Mouse (Mus musculus) megakaryocyte-erythroid progenitor cell, adult 5-6 weeks (primary cell): ENCODE results near the gene Prickle4. TPM values are rescaled to one million over a fixed set of nuclear protein-coding genes. Genes with fewer than 3 reads are reported as not detected.
"Not testable (repeated sequence)": the region's sequence is repeated elsewhere in the genome, so short reads cannot be mapped to it uniquely, and the experiment has no call there.

Source experiments
- ATAC-seq: replicated peaks from 2 replicates; pipeline ENCODE4 v1.8.0; 2016; ENCODE audit warnings: mild to moderate bottlenecking, inconsistent platforms; ENCODE audit not compliant: severe bottlenecking, poor library complexity, low FRiP score, low TSS enrichment
- total RNA-seq, 2 experiments: library from RNA; stranded (forward) in 1 of 2; stranded (reverse) in 1 of 2; fragments of 200-1000, 215-1000 nt in 1 of 2; fragments of >200 nt in 1 of 2; fragmentation: Nextera tagmentation in 1 of 2; gene quantifications; 2 replicates each; pipeline ENCODE4 v1.2.3; 2014 to 2017

Prickle4 gene
- total RNA-seq, 2 experiments from 2014 or later, result not detected

- peak; percentile 69; the same call in 1 of the 2 replicates for ATAC-seq
Observed at GRCm38 (mm10) chr17:47676581-47676980, 18.0 kb downstream of the Prickle4 start.

- ATAC-seq, result 0 out of 2 replicates have a peak, but pooled peaks have one; percentile 31
Observed at GRCm38 (mm10) chr17:47672311-47673111, 22.0 kb downstream of the Prickle4 start.

GRCm38 (mm10) chr17:47671988-47672310 is 22.6 kb downstream of the Prickle4 start:
- ATAC-seq, result no peak

- ATAC-seq, result no peak
Observed at GRCm38 (mm10) chr17:47669166-47669565, 25.4 kb downstream of the Prickle4 start.

GRCm38 (mm10) chr17:47664474-47664873 is 30.1 kb downstream of the Prickle4 start:
- ATAC-seq, result no peak

GRCm38 (mm10) chr17:47663009-47663713 is 31.4 kb downstream of the Prickle4 start:
- ATAC-seq, result no peak

GRCm38 (mm10) chr17:47658741-47659243 is 35.7 kb downstream of the Prickle4 start:
- ATAC-seq, result no peak

- no peak for ATAC-seq
Observed at GRCm38 (mm10) chr17:47657901-47658300, 36.6 kb downstream of the Prickle4 start.

- no peak for ATAC-seq
Observed at GRCm38 (mm10) chr17:47655697-47656096, 38.8 kb downstream of the Prickle4 start.

- not testable (repeated sequence) for ATAC-seq
Observed at GRCm38 (mm10) chr17:47654346-47654745, 40.2 kb downstream of the Prickle4 start.

- no peak for ATAC-seq
Observed at GRCm38 (mm10) chr17:47651953-47652352, 42.6 kb downstream of the Prickle4 start.

- ATAC-seq, result no peak
Observed at GRCm38 (mm10) chr17:47648966-47649365, 45.6 kb downstream of the Prickle4 start.

GRCm38 (mm10) chr17:47646683-47647082 is 47.9 kb downstream of the Prickle4 start:
- ATAC-seq, result peak; percentile 87

GRCm38 (mm10) chr17:47642992-47643391 is 51.5 kb downstream of the Prickle4 start:
- ATAC-seq, result no peak

Other genes with a start within 250 kb of the Prickle4 start
- 30.6 and 34.8 TPM in 2 replicates for gene Taf8, start 192.4 kb downstream of the Prickle4 start, total RNA-seq (2014; fragmentation: Nextera tagmentation)
- 30.5 and 45.8 TPM in 2 replicates for gene Taf8, start 192.4 kb downstream of the Prickle4 start, total RNA-seq (2017)
- 157 and 169 TPM in 2 replicates for gene Ccnd3, start 189.7 kb downstream of the Prickle4 start, total RNA-seq (2014; fragmentation: Nextera tagmentation)
- gene Ccnd3, start 189.7 kb downstream of the Prickle4 start, total RNA-seq (2017), result 31.3 and 51.3 TPM in 2 replicates
- 34.0 and 34.7 TPM in 2 replicates for gene Bysl, start 83.2 kb downstream of the Prickle4 start, total RNA-seq (2014; fragmentation: Nextera tagmentation)
- 21.9 and 24.9 TPM in 2 replicates for gene Bysl, start 83.2 kb downstream of the Prickle4 start, total RNA-seq (2017)
- gene Med20, start 83.2 kb downstream of the Prickle4 start, total RNA-seq (2014; fragmentation: Nextera tagmentation), result 31.7 and 66.0 TPM in 2 replicates
- gene Med20, start 83.2 kb downstream of the Prickle4 start, total RNA-seq (2017), result 28.2 and 40.4 TPM in 2 replicates
- 7.8 and 8.0 TPM in 2 replicates for gene Gm20517, start 83.1 kb downstream of the Prickle4 start, total RNA-seq (2014; fragmentation: Nextera tagmentation)
- 2.2 and 6.2 TPM in 2 replicates for gene Gm20517, start 83.1 kb downstream of the Prickle4 start, total RNA-seq (2017)
- 13.9 and 21.0 TPM in 2 replicates for gene Usp49, start 64.0 kb downstream of the Prickle4 start, total RNA-seq (2014; fragmentation: Nextera tagmentation)
- 7.8 and 13.2 TPM in 2 replicates for gene Usp49, start 64.0 kb downstream of the Prickle4 start, total RNA-seq (2017)
- gene Tomm6, start 6.3 kb downstream of the Prickle4 start, total RNA-seq (2014; fragmentation: Nextera tagmentation), result 440 and 480 TPM in 2 replicates
- gene Tomm6, start 6.3 kb downstream of the Prickle4 start, total RNA-seq (2017), result 66.0 and 74.2 TPM in 2 replicates
- gene Frs3, start 5.7 kb downstream of the Prickle4 start, total RNA-seq (2014; fragmentation: Nextera tagmentation), result 0.26 and 1.7 TPM in 2 replicates
- 0.53 TPM in 1 of 2 replicates, not detected in the other for gene Frs3, start 5.7 kb downstream of the Prickle4 start, total RNA-seq (2017)
- gene Gm21981, start 281 bp downstream of the Prickle4 start, total RNA-seq (2014; fragmentation: Nextera tagmentation), result 1.4 TPM in 1 of 2 replicates, not detected in the other
- not detected in 2 replicates for gene Gm21981, start 281 bp downstream of the Prickle4 start, total RNA-seq (2017)
- gene Pgc, start 32.1 kb upstream of the Prickle4 start, total RNA-seq (2014; fragmentation: Nextera tagmentation), result not detected in 2 replicates
- gene Pgc, start 32.1 kb upstream of the Prickle4 start, total RNA-seq (2017), result not detected in 2 replicates
- gene Tfeb, start 42.3 kb upstream of the Prickle4 start, total RNA-seq (2014; fragmentation: Nextera tagmentation), result 3.8 and 4.2 TPM in 2 replicates
- gene Tfeb, start 42.3 kb upstream of the Prickle4 start, total RNA-seq (2017), result 3.0 and 8.3 TPM in 2 replicates
- gene Mdfi, start 140.0 kb upstream of the Prickle4 start, total RNA-seq (2014; fragmentation: Nextera tagmentation), result 1.3 TPM in 1 of 2 replicates, not detected in the other
- gene Mdfi, start 140.0 kb upstream of the Prickle4 start, total RNA-seq (2017), result 1.8 TPM in 1 of 2 replicates, not detected in the other
- gene Foxp4, start 229.9 kb upstream of the Prickle4 start, total RNA-seq (2014; fragmentation: Nextera tagmentation), result 10.4 and 23.6 TPM in 2 replicates
- 0.66 and 2.0 TPM in 2 replicates for gene Foxp4, start 229.9 kb upstream of the Prickle4 start, total RNA-seq (2017)